Mouse (Mus musculus): ENCODE data around the gene Nek3.
"Not testable (repeated sequence)": the region's sequence is repeated elsewhere in the genome, so short reads cannot be mapped to it uniquely, and the experiment has no call there.

Nek3 gene

GRCm38 (mm10) chr8:22145831-22146230, 20.4 kb downstream of the Nek3 start:
- no peak for DNase-seq (ENCODE audit: low read depth in 1 of 2, low spot score in 2 of 2)

- no peak for DNase-seq (ENCODE audit: low read depth in 1 of 2, low spot score in 2 of 2)
Observed at GRCm38 (mm10) chr8:22143764-22144491, 22.3 kb downstream of the Nek3 start.

GRCm38 (mm10) chr8:22142592-22142991, 23.6 kb downstream of the Nek3 start:
- DNase-seq (ENCODE audit: low read depth in 1 of 2, low spot score in 2 of 2) = no peak

GRCm38 (mm10) chr8:22141836-22142385, 24.3 kb downstream of the Nek3 start:
- DNase-seq (ENCODE audit: low read depth in 1 of 2, low spot score in 2 of 2) = no peak

GRCm38 (mm10) chr8:22136462-22136861, 29.8 kb downstream of the Nek3 start:
- DNase-seq (ENCODE audit: low read depth in 1 of 2, low spot score in 2 of 2) = not testable (repeated sequence)

GRCm38 (mm10) chr8:22134750-22135135, 31.5 kb downstream of the Nek3 start:
- no peak for DNase-seq (ENCODE audit: low read depth in 1 of 2, low spot score in 2 of 2)

- DNase-seq (ENCODE audit: low read depth in 1 of 2, low spot score in 2 of 2) = no peak
Observed at GRCm38 (mm10) chr8:22134078-22134749, 32.0 kb downstream of the Nek3 start.

GRCm38 (mm10) chr8:22132062-22132461, 34.2 kb downstream of the Nek3 start:
- no peak for DNase-seq (ENCODE audit: low read depth in 1 of 2, low spot score in 2 of 2)

GRCm38 (mm10) chr8:22124220-22125152, 41.7 kb downstream of the Nek3 start, which contains the start of gene Nek5:
TSS of gene Nek5 (minus strand) at chr8:22125053.
- DNase-seq (ENCODE audit: low read depth in 1 of 2, low spot score in 2 of 2) = no peak

- no peak for DNase-seq (ENCODE audit: low read depth in 1 of 2, low spot score in 2 of 2)
Observed at GRCm38 (mm10) chr8:22107020-22107419, 59.2 kb downstream of the Nek3 start.

GRCm38 (mm10) chr8:22091568-22091967, 74.7 kb downstream of the Nek3 start:
- DNase-seq (ENCODE audit: low read depth in 1 of 2, low spot score in 2 of 2) = no peak

GRCm38 (mm10) chr8:22089226-22089625, 77.0 kb downstream of the Nek3 start:
- DNase-seq (ENCODE audit: low read depth in 1 of 2, low spot score in 2 of 2) = no peak

GRCm38 (mm10) chr8:22079313-22080007, 86.8 kb downstream of the Nek3 start:
- no peak for DNase-seq (ENCODE audit: low read depth in 1 of 2, low spot score in 2 of 2)

All from monocyte, adult 2 months (primary cell).